Mouse (Mus musculus) forebrain, embryonic 14.5 days (tissue): ENCODE data around the gene Pde11a. TPM values are rescaled to one million over a fixed set of nuclear protein-coding genes. Genes with fewer than 3 reads are reported as not detected.

Source experiments
- ATAC-seq: fragments of 200-750 bp; cut with Nextera tagmentation; 2 replicates; pipeline ENCODE4 v1.8.0; 2017; ENCODE audit warnings: mild to moderate bottlenecking, moderate library complexity
- DNase-seq: peaks from one replicate; pipeline ENCODE4 v3.0.0-alpha.2; 2015; ENCODE audit warnings: low spot score
- H3K27ac ChIP-seq: fragments of 300-500 bp; sonication (generic); 2 replicates; pipeline ENCODE4 v1.5.1; 2014; ENCODE audit warnings: low read depth, mild to moderate bottlenecking, control low read depth, low read length, moderate library complexity
- H3K27me3 ChIP-seq: fragments of 300-500 bp; sonication (generic); replicated peaks from 2 replicates; pipeline ENCODE4 v1.6.1; 2014; ENCODE audit warnings: low read length, control low read depth, mixed read lengths; ENCODE audit not compliant: control insufficient read depth, insufficient read depth
- H3K36me3 ChIP-seq: fragments of 300-500 bp; sonication (generic); 2 replicates; pipeline ENCODE4 v1.6.1; 2014; ENCODE audit warnings: low read length, control low read depth; ENCODE audit not compliant: control insufficient read depth, insufficient read depth
- H3K4me1 ChIP-seq: fragments of 300-500 bp; sonication (generic); 2 replicates; pipeline ENCODE4 v1.6.1; 2014; ENCODE audit warnings: antibody characterized with exemption, low read length, control low read depth; ENCODE audit not compliant: control insufficient read depth, insufficient read depth
- H3K4me2 ChIP-seq: fragments of 300-500 bp; sonication (generic); 2 replicates; pipeline ENCODE4 v1.6.1; 2014; ENCODE audit warnings: mild to moderate bottlenecking, control low read depth, low read length
- H3K4me3 ChIP-seq: fragments of 300-500 bp; sonication (generic); 2 replicates; pipeline ENCODE4 v1.5.1; 2014; ENCODE audit warnings: low read depth, low read length, control low read depth
- H3K9ac ChIP-seq: fragments of 300-500 bp; sonication (generic); 2 replicates; pipeline ENCODE4 v1.6.1; 2014; ENCODE audit warnings: mild to moderate bottlenecking, low read length, control low read depth, moderate library complexity
- H3K9me3 ChIP-seq: fragments of 300-500 bp; sonication (generic); replicated peaks from 2 replicates; pipeline ENCODE4 v1.6.1; 2016; ENCODE audit warnings: low read length, control low read depth, mixed read lengths; ENCODE audit not compliant: control insufficient read depth
- WGBS: fragments of 180-500 bp; shearing (Covaris S2); extraction: QIAGEN DNeasy Blood & Tissue Kit; methylation state at CpG from one replicate; pipeline ENCODE4 v1.1.7; 2014; 5-methylcytosine and 5-hydroxymethylcytosine counted together
- polyA plus RNA-seq: library from polyadenylated mRNA; unstranded; fragments of >200 nt; fragmentation: Nextera tagmentation; extraction: Ambion mirVana; gene quantifications from 2 replicates; pipeline ENCODE4 v1.2.1, GENCODE M21; 2014

The Pde11a gene
- polyA plus RNA-seq, 1 experiment from 2014 or later = 0.14 TPM

DNA sequence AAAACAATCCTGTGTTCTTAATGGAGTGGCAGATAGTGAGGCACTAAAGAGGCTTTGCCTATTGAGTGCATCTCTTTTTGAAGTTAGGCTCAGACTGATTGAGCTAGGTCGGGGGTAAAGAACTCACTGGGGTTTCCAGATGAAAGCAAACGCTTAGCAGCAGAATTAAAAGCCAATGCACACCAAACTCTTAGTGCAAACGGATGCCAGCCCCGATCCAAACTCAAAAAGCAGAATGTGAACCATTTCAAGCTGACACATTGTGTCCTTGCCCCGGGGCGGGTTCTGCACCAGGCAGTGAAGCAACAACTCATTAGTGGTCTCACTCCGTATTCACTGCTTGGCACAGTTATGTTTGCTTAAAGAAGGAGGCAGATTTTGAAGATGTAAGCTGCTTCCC, 321.7 kb downstream of the Pde11a start:
- Histone ChIP-seq H3K4me1 (peaks cover 5% of the 10 kb centered on the region), H3K4me3 (no peak overlapping the region), H3K36me3 (no peaks in the 10 kb centered on the region), H3K27ac (no peak overlapping the region), H3K4me2 (0 out of 2 replicates have a peak overlapping the region, but pooled peaks have one; percentile 10), H3K27me3 (no peaks in the 10 kb centered on the region), H3K9ac (no peak overlapping the region), H3K9me3 (no peaks in the 10 kb centered on the region)
- WGBS = under 1% methylated on average over 7 of the region's 7 CpGs
- peak; percentile 86 for DNase-seq
- ATAC-seq = peak; percentile 83

DNA sequence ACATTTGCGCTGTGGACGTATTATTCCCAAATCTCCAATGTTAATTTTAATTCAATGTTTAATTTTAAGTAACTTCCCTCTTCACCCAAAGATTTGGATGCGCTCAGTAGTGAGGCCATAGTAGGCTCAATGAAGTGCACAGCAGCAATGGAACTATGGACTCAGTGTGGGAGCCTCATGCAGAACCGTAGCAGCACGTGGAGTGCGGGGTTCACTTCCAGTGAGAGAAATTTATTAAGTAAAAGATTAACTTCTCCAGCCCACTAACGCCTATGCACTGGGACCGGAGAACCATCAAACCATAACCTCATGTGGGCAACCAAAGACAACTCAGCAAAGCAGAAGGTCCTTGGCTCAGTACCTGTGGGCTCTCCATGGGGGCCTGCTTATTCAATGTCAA, 322.4 kb downstream of the Pde11a start:
- H3K9ac ChIP-seq = no peak overlapping the region
- H3K4me3 ChIP-seq = no peak overlapping the region
- no peaks in the 10 kb centered on the region for H3K27me3 ChIP-seq
- H3K4me2 ChIP-seq = no peak overlapping the region
- WGBS = 81% methylated on average over 8 of the region's 8 CpGs
- no peak overlapping the region for H3K27ac ChIP-seq
- ATAC-seq (no peak), DNase-seq (no peak)
- H3K4me1 ChIP-seq = peaks cover 5% of the 10 kb centered on the region
- H3K36me3 ChIP-seq = no peaks in the 10 kb centered on the region
- H3K9me3 ChIP-seq = no peaks in the 10 kb centered on the region

DNA sequence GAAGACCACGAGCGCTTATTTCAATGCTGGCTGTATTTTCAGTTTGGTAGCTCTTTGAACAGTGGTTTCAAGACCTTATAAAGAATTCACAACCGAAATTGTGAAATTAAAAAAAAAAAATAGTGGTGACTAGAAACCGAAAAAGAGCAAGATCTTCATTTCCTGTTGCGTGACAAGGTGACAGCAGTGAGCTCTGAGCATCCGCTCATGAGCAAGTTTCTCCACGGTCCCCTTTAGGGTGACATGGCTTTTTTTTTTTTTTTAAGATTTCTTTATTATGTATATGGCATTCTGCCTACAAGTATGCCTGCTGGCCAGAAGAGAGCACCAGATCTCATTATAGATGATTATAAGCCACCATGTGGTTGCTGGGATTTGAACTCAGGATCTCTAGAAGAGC, 323.1 kb downstream of the Pde11a start:
- peaks cover 5% of the 10 kb centered on the region for H3K4me1 ChIP-seq
- H3K4me3 ChIP-seq = no peak overlapping the region
- no peak for DNase-seq
- no peaks in the 10 kb centered on the region for H3K9me3 ChIP-seq
- no peaks in the 10 kb centered on the region for H3K27me3 ChIP-seq
- H3K4me2 ChIP-seq = no peak overlapping the region
- H3K27ac ChIP-seq = no peak overlapping the region
- no peak overlapping the region for H3K9ac ChIP-seq
- 92% methylated on average over 7 of the region's 7 CpGs for WGBS
- H3K36me3 ChIP-seq = no peaks in the 10 kb centered on the region
- ATAC-seq = no peak

DNA sequence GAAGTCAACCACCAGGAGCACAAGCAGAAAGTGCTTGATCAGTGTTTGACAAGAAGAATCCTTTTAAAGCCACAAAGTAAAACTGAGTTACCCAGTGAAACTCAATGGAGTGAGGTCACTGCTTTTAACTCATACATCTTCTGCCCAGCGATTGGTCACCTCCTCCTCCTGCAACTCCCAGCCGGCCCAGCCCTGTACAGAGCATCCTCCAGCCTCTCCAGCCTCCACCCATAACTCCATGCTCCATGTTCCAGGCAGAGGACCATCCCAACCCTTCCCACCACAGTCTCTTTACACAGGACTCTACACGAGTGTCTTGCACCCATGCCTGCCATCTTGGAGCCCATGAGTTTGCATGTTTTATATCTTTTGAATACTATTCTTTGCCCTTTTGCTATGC, 323.9 kb downstream of the Pde11a start:
- Histone ChIP-seq H3K36me3 (no peaks in the 10 kb centered on the region), H3K9ac (no peak overlapping the region), H3K4me3 (no peak overlapping the region), H3K27me3 (no peaks in the 10 kb centered on the region), H3K4me2 (no peak overlapping the region), H3K4me1 (peaks cover 5% of the 10 kb centered on the region), H3K27ac (no peak overlapping the region), H3K9me3 (no peaks in the 10 kb centered on the region)
- DNase-seq (no peak), ATAC-seq (no peak)
- WGBS = 95% methylated on average over 3 of the region's 3 CpGs

DNA sequence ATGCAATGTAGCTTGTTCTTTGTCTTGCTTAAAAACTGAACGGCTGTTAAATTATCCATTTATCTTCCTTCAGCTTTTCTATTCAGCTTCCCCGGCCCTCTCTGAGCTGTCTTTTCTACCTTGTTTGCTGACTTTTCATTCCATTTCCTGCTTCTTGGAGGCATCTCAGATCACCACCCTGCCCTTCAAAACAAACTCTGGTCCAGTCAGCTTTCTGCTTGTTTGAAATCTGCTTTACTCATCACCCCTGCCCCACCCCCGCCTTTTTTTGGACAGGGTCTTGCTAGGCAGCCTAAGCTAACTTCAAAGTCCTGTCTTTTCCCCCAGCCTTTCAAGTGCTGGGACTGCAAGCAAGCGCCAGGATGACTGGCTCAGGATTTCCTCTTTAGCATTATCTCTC, 332.4 kb downstream of the Pde11a start:
- Histone ChIP-seq H3K4me3 (no peak overlapping the region), H3K4me1 (no peaks in the 10 kb centered on the region), H3K9me3 (no peaks in the 10 kb centered on the region), H3K4me2 (no peak overlapping the region), H3K36me3 (no peaks in the 10 kb centered on the region), H3K27ac (no peak overlapping the region), H3K9ac (no peak overlapping the region), H3K27me3 (no peaks in the 10 kb centered on the region)
- DNase-seq = no peak
- 24% methylated on average over 4 of the region's 4 CpGs for WGBS
- no peak for ATAC-seq

DNA sequence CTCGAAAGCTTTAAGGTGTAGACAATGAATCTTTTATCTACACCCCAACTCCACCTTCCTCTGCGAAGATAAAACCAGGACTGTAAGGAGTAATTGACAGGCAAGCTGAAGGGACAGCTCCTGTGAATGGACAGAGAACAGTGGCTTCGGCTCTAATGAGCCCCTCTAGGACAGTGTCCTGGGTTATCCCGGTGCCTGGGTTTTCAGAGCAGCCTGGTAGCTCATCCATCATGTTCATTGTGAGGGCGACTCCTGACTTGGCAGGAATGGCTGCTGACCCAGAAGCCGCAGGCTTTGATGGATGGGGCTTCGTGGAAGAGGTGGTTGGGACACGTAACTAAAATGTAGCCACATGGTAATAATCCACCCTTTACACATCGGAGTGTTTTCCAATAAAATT, 335.7 kb downstream of the Pde11a start:
- no peak for DNase-seq
- ATAC-seq = no peak
- 0 out of 2 replicates have a peak, but pooled peaks cover 3% of the 10 kb centered on the region for H3K4me1 ChIP-seq
- no peak overlapping the region for H3K9ac ChIP-seq
- no peaks in the 10 kb centered on the region for H3K9me3 ChIP-seq
- H3K27me3 ChIP-seq = no peaks in the 10 kb centered on the region
- H3K4me2 ChIP-seq = no peak overlapping the region
- no peaks in the 10 kb centered on the region for H3K36me3 ChIP-seq
- WGBS = 77% methylated on average over 9 of the region's 9 CpGs
- H3K27ac ChIP-seq = no peak overlapping the region
- no peak overlapping the region for H3K4me3 ChIP-seq

DNA sequence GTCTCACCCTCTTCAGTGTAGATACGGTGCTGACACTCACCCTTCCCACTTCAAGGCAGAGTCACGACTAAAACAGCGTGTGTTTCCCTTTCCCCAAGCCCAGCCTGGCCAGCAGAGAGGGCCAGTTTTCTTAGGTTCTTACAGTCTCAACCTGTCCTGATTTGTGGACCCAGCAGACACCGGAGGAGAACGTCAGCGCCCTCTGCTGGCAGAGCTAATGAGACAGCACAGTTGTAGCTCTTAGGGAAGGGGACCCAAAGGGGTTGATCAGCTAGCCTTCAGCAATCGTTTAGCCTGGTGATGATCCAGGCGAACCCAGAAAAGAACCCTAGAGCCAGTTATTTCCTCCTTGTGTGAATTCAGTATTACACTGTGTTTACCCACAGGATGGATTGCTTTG, 337.2 kb downstream of the Pde11a start:
- no peaks in the 10 kb centered on the region for H3K36me3 ChIP-seq
- 52% methylated on average over 8 of the region's 8 CpGs for WGBS
- no peaks in the 10 kb centered on the region for H3K27me3 ChIP-seq
- ATAC-seq (no peak), DNase-seq (no peak)
- no peaks in the 10 kb centered on the region for H3K9me3 ChIP-seq
- no peak overlapping the region for H3K27ac ChIP-seq
- H3K4me2 ChIP-seq = no peak overlapping the region
- no peak overlapping the region for H3K9ac ChIP-seq
- 0 out of 2 replicates have a peak, but pooled peaks cover 3% of the 10 kb centered on the region for H3K4me1 ChIP-seq
- no peak overlapping the region for H3K4me3 ChIP-seq

DNA sequence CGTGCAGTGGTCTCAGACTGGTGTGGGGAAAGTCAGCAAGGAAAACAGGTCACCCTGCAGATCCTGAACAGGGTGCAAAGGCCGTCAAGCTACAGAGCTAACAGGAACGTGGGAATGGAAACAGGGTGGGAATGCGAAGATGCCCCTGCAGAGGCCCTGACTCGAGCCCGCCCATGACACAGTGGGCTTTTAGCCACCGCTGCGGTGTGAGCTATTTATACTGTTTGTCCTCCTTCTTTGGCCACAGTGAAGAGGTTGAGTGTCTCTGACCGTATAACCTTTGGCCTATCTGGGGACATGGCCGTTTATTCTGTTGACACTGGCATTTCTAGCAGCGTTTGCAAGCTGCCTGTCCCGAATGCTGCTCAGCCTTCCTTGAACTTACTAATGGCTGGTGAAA, 338.9 kb downstream of the Pde11a start:
- Histone ChIP-seq H3K4me3 (no peak overlapping the region), H3K4me2 (no peak overlapping the region), H3K4me1 (0 out of 2 replicates have a peak, but pooled peaks cover 3% of the 10 kb centered on the region), H3K27ac (no peak overlapping the region; the same call in 1 of the 2 replicates), H3K9ac (no peak overlapping the region), H3K36me3 (no peaks in the 10 kb centered on the region), H3K27me3 (no peaks in the 10 kb centered on the region), H3K9me3 (no peaks in the 10 kb centered on the region)
- no peak for DNase-seq
- WGBS = 83% methylated on average over 12 of the region's 12 CpGs
- ATAC-seq = no peak

DNA sequence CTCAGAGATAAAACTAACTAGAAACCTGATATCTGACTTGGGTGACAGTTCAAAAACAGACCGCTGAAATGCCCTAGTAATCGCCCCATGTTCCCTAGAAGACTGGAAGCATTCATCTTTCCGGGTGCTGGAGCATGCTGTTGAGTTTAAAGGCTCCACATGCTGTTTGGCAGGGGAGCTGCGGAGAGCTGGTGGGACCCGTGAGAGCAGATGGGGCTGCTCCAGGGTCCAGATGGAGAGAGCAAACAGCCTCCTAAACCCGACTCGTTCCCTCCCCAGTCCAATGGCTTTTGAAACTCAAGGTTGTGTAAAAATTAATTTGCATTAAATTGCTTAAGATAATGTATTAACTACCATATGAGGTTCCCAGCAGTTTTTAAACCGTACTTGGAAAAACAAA, 339.9 kb downstream of the Pde11a start:
- H3K9ac ChIP-seq = no peak overlapping the region
- no peaks in the 10 kb centered on the region for H3K9me3 ChIP-seq
- H3K4me1 ChIP-seq = 0 out of 2 replicates have a peak, but pooled peaks cover 3% of the 10 kb centered on the region
- WGBS = 52% methylated on average over 8 of the region's 8 CpGs
- peak overlapping the region; percentile 68; the same call in 1 of the 2 replicates for H3K27ac ChIP-seq
- no peak overlapping the region for H3K4me3 ChIP-seq
- DNase-seq (peak; percentile 80), ATAC-seq (peak; percentile 94)
- no peaks in the 10 kb centered on the region for H3K27me3 ChIP-seq
- no peak overlapping the region for H3K4me2 ChIP-seq
- H3K36me3 ChIP-seq = no peaks in the 10 kb centered on the region
